Mouse (Mus musculus) layer of hippocampus, postnatal 25 days (tissue): ENCODE data around the gene Tent4b. TPM values are rescaled to one million over a fixed set of nuclear protein-coding genes. Genes with fewer than 3 reads are reported as not detected.

Experiments
- DNase-seq, 2 experiments: peaks; one replicate each; pipeline ENCODE4 v3.0.0; 2022; ENCODE audit warnings: mixed read lengths in 2 of 2, low spot score in 1 of 2; ENCODE audit errors: extremely low spot score in 1 of 2
- total RNA-seq, 2 experiments: library from RNA; stranded (reverse); gene quantifications; 2 replicates each; pipeline ENCODE4 v1.2.3; 2021

The Tent4b gene
- total RNA-seq, 2 experiments from 2014 or later, result 31.3 to 38.1 TPM

DNA sequence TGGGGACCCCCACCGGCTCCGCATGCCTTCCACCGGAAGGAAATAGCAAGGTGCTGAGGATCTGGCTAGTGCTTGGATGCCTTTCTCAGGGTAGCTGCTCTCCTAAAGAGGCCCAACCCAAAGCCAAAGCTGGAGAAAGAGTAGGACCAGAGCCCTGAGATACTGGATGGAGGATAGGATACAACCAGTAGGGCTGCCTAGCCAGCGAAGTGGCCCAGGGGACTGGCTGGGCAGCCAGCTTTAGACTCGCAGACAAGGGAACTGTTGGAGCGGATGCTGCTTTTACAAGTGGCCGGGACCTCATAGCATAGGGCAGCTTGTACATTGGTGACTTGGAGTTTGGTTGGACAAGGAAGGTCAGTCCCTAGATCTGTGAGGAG is 74.0 kb downstream of the Tent4b start:
- no peak for DNase-seq

DNA sequence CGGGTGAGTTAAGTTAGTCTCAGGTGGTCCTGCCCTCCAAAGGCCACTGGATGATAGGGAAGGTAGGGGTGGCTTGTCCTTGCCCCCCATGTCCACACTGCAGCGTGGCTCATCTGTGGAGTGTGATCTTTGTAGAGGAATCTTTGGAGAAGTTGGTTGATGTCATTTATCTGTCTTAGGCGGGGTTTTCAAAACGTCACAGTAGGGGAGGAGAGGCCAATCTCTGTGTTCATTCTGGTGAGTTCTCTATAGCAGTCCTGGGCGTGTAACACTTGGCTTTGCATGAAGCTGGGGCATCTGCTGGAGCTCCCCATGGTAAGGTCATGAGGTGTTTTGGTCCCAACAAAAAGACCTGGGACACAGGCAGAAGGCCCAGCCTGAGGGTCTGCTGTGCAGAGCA is 75.1 kb downstream of the Tent4b start:
- no peak for DNase-seq

DNA sequence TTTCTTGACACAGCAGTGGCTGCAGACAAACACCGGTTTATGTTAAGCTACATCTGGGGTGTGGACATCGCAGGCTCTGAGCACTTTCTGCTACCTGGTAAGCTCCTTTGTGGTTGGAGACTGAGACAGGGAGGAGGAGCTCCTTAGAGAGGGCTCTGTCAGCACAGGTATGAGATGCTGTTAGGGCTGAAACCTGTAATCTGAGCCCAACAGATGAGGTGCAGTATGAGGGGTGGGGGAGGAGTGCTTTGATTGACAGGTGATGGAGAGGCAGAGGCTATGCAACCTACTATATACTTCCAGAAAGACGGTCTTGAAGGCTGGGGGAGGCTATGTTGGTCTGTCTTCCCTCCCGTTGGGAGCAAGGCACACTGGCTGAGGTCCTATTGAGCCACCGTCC is 80.2 kb downstream of the Tent4b start:
- no peak for DNase-seq

DNA sequence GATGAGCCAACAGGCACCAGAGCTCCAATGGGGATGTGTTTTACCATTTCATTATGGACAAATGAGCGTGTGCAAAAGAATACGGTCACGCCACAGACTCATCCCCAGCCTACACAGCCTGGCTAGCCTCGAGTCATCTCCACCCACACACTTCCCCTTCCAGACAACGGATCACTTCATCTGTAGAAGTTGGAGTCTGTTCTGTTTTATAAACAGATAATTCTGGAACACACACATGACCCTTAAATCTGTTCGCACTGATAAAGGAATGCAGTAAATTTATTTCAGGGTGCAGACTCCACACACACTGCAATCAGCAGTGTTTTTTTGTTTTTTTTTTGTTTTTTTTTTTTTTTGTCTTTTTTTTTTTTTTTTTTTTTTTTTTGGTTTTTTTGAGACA is 80.7 kb downstream of the Tent4b start:
- no peak for DNase-seq

DNA sequence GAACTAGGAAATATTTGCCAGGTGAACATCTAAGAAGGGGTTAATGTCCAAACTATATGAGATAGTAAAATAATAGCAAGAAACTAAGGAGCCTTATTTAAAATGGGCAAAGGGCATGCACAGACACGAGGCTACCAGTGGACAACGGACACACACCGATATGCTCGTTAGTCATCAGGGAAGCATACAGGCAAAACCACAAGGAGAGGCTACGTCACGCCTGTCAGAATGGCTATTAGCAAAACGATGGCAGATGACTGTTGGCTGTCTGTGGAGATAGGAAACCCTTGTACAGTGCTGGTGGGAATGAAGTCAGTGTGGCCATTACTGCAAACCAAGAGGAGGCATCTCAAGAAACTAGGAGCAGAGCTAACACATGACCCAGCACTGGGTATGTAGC is 81.9 kb downstream of the Tent4b start:
- no peak for DNase-seq

DNA sequence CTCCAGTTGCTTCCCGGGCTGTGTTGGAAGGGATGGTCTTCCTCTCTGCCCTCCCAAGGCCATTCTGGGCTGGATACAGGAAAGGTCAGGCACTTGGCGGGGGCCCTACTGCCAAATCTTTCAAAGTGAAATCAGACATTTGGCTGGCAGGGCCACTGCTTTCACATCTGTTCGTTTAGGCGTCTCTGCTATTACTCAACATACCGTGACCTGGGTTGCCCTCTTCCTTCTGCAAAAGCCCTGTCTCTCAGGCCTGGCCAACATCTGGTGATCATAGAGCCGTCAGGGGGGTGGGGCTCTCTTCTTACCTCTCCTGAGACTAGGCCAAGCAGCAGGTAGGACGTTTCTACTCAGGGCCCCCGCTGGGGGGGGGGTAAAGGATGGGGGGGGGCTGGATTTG is 83.7 kb downstream of the Tent4b start:
- no peak for DNase-seq

DNA sequence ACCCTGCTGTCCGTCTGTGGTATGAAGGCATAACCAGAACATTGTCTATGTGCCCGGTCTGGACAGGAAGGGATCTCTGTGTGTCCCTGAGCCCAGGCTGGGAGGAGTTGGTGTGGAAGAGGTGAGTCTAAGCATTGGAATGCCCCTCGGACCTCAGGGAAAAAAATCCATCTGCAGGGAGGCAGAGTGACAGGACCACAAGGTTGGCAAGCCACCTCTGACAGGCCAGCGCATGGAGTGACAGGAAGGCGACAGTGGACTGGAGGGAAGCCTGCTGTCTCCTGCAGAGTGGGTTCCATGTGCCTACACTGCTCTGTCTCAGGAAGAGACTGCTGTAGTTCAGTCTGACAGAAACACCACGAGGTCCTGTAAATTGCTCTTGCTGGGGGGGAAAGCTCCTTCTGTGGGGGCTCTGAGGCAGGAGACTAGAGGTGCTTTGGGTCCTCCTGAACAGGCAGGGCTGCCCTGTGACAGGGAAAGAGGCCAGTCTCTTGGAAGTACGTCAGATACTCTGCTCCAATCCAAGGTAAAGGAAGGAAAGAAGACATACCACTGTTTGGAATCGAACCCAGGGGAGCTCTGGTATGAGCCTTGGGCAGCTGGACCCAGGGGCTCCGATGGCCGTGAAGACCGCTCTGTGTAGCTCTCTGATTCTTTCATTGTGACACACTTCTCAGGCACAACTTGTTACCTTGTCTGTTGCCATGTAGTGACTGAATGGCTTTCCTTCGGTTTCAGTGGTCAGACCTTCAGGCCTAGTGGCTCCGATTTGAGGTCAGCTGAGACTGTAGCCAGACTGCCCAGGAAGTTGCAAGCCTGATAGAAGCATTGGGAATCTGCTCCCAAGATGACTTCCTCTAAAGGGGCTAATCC is 84.5 kb downstream of the Tent4b start:
- DNase-seq, result no peak

DNA sequence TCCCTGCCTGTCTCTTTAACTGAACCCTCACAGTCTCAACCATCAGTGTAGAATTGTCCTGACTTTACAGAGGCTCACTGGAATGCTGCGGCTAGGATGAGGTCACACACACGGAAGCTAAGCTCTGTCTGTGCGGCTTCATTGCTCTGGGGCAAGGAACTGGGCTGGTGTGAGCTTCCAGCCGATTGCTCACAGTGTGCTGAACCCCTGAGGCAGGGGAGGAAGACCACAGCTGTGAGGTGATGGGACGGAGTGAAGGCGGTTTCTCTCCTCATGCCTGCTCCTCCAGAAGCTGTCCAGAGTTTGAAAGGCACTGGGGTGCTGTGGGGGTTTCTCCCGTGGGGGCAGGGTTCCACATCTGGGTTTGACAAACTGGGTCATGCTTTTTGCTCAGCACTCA is 85.7 kb downstream of the Tent4b start:
- no peak for DNase-seq

DNA sequence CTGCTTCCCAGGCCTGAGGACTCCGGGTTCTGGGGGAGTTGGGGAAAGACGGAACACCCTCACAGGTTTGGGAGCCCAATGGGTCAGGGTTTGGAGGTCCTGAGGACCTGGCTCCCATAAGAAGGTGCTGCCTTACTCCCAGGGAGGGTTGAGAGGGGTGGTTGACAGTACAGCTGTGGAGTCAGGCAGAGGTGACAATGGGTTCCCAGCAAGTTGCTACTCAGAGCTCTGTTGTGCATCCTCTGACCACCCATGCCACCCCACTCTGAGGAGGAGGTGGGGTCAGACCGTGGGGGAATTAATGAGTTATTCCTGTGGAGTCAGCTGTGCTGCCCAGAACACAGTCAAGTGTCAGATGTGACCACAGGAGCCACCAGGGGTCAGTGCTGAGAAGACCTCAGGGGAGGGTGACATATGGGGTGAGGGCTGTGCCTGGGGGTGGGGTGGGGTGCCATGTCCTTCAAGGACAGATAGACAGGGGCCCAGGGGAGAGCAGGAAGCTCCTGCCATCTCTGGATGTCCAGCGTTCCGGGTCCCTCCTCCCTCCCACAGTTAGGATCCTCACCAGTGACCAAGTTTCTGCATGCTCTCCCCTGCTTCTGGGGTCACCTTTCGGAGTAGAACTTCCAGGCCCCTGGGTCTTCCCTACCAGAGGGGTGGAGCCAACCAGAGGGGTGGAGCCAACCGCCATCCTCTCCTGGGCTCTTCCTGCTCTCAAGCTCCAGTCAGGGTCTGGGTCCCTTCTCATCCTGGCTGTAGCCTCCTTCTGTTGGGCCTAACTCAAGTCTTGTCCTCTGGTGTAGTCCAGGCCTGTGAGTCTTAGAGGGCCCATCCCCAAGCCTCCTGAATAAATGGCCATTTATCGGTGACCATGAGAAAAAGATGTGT is 86.7 kb downstream of the Tent4b start:
- no peak for DNase-seq

DNA sequence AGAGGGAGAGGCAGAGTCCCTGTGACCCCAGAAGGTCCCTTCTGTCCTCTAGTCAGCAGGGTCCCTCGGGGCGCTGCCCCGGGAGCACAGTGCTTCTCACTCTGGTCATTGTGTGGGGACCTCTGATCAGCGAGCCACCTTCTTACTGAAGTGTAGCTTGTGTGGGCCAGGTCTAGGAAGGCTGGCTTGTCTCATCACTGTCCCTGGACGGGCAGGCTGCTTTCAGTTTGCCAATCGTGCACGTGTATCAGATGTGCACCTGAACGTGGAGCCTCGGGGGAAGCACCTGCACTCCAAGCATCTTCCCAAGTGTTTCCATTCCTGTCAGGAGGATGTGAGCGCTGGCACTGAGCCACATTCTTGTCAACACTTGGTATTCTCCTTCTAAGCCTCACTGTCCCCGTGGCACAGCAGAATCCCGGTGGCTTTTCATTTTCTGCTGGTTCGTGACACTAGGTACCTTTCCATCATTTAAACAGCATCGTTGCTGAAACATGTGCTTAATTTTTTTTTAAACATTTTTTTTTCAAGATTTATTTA is 87.5 kb downstream of the Tent4b start:
- DNase-seq, result no peak

DNA sequence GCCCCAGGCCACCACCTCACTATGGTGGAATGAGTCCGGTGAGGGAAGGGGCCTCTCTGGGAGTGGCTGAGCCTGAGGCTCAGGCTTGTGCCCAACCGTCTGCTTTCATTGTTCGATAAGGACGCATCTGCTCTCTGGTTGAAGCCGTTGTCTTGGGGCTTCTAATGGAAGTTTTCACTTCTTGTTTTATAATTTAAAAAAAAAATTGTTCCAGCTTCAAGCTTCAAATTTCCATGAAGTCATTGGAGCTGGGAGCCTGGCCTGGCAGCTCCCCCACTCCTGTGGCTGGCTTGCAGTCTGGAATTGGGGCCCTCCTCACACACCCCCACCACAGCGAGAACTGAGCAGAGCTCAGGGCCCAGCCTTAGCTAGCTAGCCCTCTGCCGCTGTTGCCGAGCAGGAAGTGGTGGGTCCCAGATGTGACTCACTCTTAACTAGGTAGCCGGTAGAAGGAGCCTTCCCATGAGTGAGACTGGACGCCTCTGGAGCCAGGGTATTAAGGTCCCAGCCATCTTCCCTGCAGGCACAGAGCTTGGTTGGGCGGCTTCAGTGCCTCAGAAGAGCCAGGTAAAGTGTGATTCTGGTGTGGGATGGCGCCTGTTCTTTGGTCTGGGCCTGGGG is 89.7 kb downstream of the Tent4b start:
- no peak for DNase-seq

DNA sequence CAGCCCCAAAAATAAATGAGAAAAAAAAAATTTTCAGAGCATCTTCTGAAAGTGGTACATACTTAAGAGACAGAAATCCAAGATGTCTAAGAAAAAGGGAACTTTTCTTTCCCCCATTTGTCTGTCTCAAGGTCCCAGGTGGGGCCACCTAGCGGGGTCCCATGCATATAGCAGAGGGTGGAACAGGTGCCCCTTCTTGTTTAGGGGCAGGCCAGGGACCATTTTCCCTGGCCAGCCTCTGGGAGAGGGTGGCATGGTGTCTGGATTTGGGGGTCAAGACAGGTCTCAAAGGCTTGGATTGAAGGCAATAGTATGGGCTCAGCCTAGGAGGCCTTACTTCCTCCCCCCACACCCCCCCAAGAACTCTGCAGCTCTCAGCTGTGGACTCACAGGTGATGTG is 90.9 kb downstream of the Tent4b start:
- DNase-seq, result no peak

DNA sequence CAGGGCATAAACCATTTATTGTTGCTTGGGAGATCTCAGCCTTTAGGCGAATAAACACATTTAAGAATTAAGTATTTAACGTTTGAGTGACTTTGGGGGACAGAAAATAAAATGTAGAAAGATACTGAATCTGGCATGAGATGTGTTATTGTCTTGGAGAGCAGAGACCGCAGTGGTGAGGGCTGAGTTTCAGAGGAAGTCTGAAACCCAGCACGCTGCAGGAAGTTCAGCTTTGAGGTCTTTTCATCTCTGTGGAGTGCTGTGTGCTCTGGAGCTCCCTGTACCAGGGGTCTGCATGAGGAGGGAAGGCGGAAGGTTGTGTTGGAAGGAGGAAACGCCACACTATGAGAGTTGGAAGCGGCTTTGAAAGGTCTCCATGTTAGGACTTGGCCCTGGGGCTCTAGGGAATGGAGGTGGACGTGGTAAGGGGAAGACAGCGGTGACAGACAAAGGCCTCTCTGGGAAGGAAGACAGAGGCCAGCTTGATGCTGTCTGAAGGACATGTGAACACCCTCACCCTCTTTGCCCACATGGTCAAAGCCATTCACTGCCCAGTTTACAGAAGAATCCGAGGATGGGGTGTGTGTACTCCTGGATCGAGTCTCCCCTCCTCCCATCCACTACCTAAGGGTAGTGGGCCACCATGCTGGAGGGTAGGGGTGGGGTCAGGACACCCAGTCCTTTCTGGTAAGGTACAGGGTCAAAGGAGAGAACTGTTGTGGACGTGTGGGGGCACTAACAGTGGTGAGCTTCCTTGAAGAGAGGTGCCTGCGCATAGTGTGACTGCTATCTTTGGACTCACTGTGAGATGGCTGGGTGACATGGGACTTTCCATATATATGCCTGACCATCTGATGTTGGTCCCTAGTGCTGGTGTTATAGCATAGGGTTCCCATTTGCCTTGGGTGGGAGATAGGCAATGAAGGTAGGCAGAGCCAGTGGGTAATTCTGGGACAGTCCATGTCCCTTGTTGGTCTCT is 91.6 kb downstream of the Tent4b start:
- DNase-seq, result no peak

DNA sequence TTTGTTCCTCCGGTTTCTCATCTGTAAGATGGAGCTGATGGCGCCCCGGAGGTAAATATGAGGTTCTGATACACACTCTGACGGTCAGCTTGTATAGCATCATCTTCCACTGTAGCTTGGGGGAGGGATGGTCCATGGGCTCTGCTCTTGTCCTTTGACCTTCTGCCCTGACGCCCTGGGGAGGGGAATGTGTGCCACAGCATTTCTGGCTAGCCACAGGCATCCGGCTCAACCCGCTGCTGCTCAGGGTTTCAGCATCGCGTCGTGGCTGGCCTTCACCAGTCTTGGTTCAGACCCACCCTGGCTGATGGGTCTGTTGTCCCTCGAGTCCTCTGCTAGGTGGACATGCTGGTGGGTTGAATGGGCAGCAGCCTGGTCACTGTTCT is 92.3 kb downstream of the Tent4b start:
- no peak for DNase-seq

DNA sequence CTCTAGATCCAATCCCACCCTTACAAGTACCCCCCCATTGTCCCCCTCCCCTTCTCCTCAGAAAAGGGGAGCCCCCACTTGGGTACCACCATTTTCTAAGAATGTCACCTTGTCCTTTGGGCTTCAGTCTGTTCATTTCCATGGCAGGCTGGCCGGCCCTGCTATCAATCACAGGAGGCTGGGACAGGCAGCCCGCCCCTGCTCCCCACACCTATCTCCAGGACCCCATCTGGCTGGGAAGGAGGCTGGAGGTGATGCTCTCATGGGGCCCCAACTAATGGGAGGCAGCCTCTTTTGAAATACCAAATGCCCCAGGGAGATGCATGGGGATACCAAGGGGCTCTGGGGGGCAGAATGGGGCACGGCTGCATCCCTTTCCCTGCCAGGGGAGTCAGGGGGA is 93.9 kb downstream of the Tent4b start:
- no peak for DNase-seq

DNA sequence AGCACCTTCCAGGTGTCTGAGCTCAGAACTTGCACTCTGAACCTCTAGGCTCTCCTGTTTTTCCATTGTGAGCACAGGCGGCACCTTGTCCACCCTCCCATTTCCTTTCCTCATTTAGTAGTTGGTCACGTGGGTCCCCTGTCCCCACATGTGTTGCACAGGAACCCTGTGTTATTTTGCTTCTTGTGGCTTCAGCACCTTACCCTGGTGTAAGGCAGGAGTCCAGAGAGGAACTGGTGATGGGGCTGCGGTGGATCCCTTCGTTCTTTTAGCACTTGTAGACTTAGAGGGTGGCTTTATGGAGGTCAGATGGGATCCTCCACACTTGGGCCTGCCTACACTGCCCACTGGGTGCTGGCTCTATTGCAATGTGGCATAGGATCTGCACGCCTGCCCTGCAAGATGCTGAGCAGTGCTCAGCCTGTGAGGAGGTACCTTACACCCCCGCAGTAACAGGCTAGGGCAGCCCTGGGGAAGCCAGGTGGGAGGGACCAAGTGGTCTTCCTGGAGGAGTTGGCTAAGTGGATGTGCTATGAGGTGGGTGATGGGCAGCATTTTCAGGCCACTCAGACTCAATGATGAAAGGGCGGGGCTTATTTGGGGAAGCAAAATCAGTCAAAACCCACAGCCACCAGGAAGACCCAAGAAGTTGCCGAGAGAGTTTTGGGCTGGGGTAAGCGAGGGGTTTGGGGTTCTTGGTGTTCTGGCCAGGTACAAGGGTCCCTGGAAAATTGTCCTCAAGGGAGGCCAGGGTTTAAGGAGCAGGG is 94.8 kb downstream of the Tent4b start:
- DNase-seq, result no peak

DNA sequence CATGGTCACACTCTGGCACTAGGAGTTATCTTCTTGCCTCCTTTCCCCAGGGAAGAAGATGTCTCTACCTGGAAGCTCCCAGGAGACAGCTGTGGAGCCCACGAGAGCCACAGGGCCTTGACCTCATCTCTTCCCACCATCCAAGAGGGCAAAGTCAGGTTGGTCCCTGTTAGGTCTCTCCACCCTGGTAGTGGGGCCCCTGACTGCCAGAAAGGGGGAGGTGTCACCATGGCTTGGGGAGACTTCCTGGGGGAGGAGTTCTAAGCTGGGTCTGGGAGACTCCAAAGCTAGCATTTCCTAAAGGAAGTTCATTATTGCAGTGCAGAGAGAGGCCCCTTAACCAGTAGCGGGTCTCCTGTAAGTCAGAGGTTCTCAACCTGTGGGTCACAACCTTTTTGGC is 96.0 kb downstream of the Tent4b start:
- no peak for DNase-seq

DNA sequence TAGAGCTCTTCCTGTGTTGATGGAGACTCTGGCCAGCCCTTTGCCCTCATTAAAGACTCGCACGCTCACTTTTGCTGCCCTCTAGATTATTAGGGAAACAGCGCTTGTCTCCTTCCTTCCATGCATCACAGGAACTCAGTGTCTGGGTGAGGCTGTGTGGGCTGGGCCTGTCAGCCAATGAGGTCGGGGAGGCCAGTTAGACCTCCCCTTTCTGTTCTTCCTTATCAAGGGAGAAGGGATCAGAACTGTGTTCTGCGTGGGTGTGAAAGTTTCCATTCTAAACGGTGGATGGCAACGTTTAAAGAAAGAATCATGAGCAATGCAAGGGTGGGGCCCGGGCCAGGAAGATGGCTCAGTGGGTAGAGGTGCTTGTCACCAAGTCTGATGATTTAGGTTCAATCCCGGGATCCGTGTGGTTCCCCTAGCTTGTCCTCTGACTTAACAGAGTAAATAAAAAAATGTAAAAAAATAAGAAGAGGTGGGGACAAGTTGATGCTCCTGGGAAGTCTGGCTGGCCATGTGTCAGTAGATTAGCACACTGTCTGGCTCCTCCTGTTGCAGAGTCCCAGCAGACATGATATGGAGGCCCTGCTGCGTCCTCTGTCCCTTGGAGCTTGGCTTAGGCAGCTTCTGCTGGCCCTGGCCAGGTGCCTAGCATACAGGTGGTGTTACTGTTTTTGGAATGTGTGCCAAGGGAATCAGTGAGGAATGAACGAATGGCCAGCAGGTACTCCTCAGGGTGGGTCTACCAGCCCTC is 99.1 kb downstream of the Tent4b start:
- no peak for DNase-seq
